Comparison of ENCODE assay signal across 11 mouse cellular contexts in the genomic region with DNA sequence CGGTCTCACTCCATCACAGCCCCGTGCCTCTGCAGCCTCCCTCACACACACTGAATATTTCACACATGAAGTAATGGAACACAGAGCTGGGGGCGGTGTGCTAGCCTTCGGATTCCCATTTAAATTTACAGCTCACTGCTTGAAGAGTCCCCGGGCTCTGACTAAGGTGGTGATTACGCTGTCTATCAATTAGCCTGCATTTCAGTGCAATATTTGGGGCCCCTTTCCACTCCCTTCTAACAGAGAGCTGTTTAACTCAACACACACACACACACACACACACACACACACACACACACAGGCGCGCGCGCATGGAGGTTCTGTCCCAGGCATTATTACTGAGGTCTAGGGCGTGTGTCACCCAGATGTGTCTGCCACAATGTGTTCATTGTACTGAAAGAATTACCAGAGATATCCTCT. TPM values are rescaled to one million over a fixed set of nuclear protein-coding genes. Genes with fewer than 3 reads are reported as not detected.
A peak's percentile ranks its signal among the peaks of the same experiment; 100 is the strongest.
DNase-seq lines count a peak whose midpoint lies in the region; ATAC-seq and TF ChIP-seq lines count a peak whose summit lies in the region.
"Had no signal": no experiment of that assay in that cellular context is flagged by ENCODE, and none has a peak within 500 bp of the region (broad histone marks: within the 10 kb centered on the region; RNA-seq: fewer than 3 reads in every experiment).

No protein-coding gene starts in this region.

- H3K9ac ChIP-seq in intestine, embryonic 14.5 days (ENCODE audit: low read length), result no peak overlapping the region
- no peak overlapping the region for H3K9ac ChIP-seq in intestine, postnatal 0 days (ENCODE audit: low read depth, low read length)
- no peak overlapping the region for H3K9ac ChIP-seq in forebrain, embryonic 16.5 days (replicated peaks; ENCODE audit: low read depth, low read length)
- no peak overlapping the region for H3K9ac ChIP-seq in limb, embryonic 13.5 days
- H3K9ac ChIP-seq: lung, embryonic 15.5 days had no signal

- no peak overlapping the region for H3K4me3 ChIP-seq in intestine, embryonic 14.5 days (ENCODE audit: low read depth, low read length)
- no peak overlapping the region for H3K4me3 ChIP-seq in intestine, postnatal 0 days (ENCODE audit: low read depth, low read length)
- H3K4me3 ChIP-seq in forebrain, embryonic 16.5 days (replicated peaks; ENCODE audit: low read length), result no peak overlapping the region
- 0 out of 2 replicates have a peak overlapping the region, but pooled peaks have one; percentile 7 for H3K4me3 ChIP-seq in limb, embryonic 13.5 days
- no peak overlapping the region for H3K4me3 ChIP-seq in gastrocnemius, adult 2 months
- H3K4me3 ChIP-seq: lung, embryonic 15.5 days had no signal

- H3K36me3 ChIP-seq in intestine, embryonic 14.5 days (ENCODE audit: control insufficient read depth, insufficient read depth, low read length), result no peaks in the 10 kb centered on the region
- H3K36me3 ChIP-seq in intestine, postnatal 0 days (ENCODE audit: control insufficient read depth, insufficient read depth), result no peaks in the 10 kb centered on the region
- H3K36me3 ChIP-seq in forebrain, embryonic 16.5 days (ENCODE audit: control insufficient read depth, insufficient read depth), result no peaks in the 10 kb centered on the region
- no peaks in the 10 kb centered on the region for H3K36me3 ChIP-seq in limb, embryonic 13.5 days
- H3K36me3 ChIP-seq: lung, embryonic 15.5 days had no signal

- peak; percentile 48 for DNase-seq in intestine, embryonic 14.5 days (ENCODE audit: low spot score)
- peak; percentile 67 for DNase-seq in brain, embryonic 14.5 days (ENCODE audit: low read depth)
- DNase-seq in gastrocnemius, adult 2 months, result no peak
- no peak for DNase-seq in gastrocnemius, postnatal 14 days
- DNase-seq: layer of hippocampus, postnatal 36 days; thymus, postnatal 14 days had no signal

- 0 out of 2 replicates have a peak, but pooled peaks have one; percentile 40 for ATAC-seq in intestine, embryonic 14.5 days (replicated peaks; ENCODE audit: low FRiP score, low TSS enrichment, low read depth)
- ATAC-seq in intestine, postnatal 0 days, result no peak
- ATAC-seq in forebrain, embryonic 16.5 days, result peak; percentile 79
- peak; percentile 96 for ATAC-seq in limb, embryonic 13.5 days (ENCODE audit: low FRiP score, low read depth)

- intact Hi-C loops in gastrocnemius, adult 2 months (cut with DNase I), result no loop called here
- intact Hi-C loops in gastrocnemius, postnatal 14 days (cut with DNase I; ENCODE audit: low total_unique reads), result no loop called here

- no peak for TF ChIP-seq CTCF in intestine, postnatal 0 days (IDR thresholded peaks at IDR 0.05; ENCODE audit: low read depth)
- no peak for TF ChIP-seq CTCF in brain, embryonic 14.5 days (IDR thresholded peaks at IDR 0.05; ENCODE audit: borderline replicate concordance, extremely low read depth, insufficient read depth, insufficient read length)
- TF ChIP-seq CTCF in gastrocnemius, adult 2 months (IDR thresholded peaks at IDR 0.05), result no peak

- no peak for TF ChIP-seq POLR2A in brain, embryonic 14.5 days (IDR thresholded peaks at IDR 0.05; ENCODE audit: borderline replicate concordance, extremely low read depth, insufficient read depth, insufficient read length, poor library complexity, severe bottlenecking)

- 70% methylated on average over 11 of the region's 11 CpGs for WGBS in intestine, embryonic 14.5 days
- WGBS in intestine, postnatal 0 days, result 66% methylated on average over 11 of the region's 11 CpGs
- WGBS in forebrain, embryonic 16.5 days, result 48% methylated on average over 11 of the region's 11 CpGs
- WGBS in limb, embryonic 13.5 days, result 31% methylated on average over 11 of the region's 11 CpGs

- H3K9me3 ChIP-seq in intestine, embryonic 14.5 days (ENCODE audit: control insufficient read depth, low read length), result no peaks in the 10 kb centered on the region
- no peaks in the 10 kb centered on the region for H3K9me3 ChIP-seq in intestine, postnatal 0 days (ENCODE audit: control insufficient read depth)
- no peaks in the 10 kb centered on the region for H3K9me3 ChIP-seq in forebrain, embryonic 16.5 days (ENCODE audit: control insufficient read depth, low read length)
- no peaks in the 10 kb centered on the region for H3K9me3 ChIP-seq in limb, embryonic 13.5 days
- H3K9me3 ChIP-seq: lung, embryonic 15.5 days had no signal

- H3K27me3 ChIP-seq in intestine, embryonic 14.5 days (replicated peaks; ENCODE audit: control insufficient read depth, insufficient read depth, low read length), result no peaks in the 10 kb centered on the region
- H3K27me3 ChIP-seq in intestine, postnatal 0 days (replicated peaks; ENCODE audit: control insufficient read depth, insufficient read depth, low read length), result no peaks in the 10 kb centered on the region
- no peaks in the 10 kb centered on the region for H3K27me3 ChIP-seq in forebrain, embryonic 16.5 days (replicated peaks; ENCODE audit: control insufficient read depth, insufficient read depth, low read length)
- no peaks in the 10 kb centered on the region for H3K27me3 ChIP-seq in limb, embryonic 13.5 days
- H3K27me3 ChIP-seq: lung, embryonic 15.5 days had no signal

- no peak overlapping the region for H3K4me2 ChIP-seq in intestine, embryonic 14.5 days (ENCODE audit: low read length)
- no peak overlapping the region for H3K4me2 ChIP-seq in intestine, postnatal 0 days (replicated peaks; ENCODE audit: low read depth)
- 0 out of 2 replicates have a peak overlapping the region, but pooled peaks have one; percentile 13 for H3K4me2 ChIP-seq in forebrain, embryonic 16.5 days (ENCODE audit: low read length)
- peak overlapping the region; percentile 42 for H3K4me2 ChIP-seq in limb, embryonic 13.5 days (replicated peaks)
- H3K4me2 ChIP-seq: lung, embryonic 15.5 days had no signal

- no peak overlapping the region for H3K27ac ChIP-seq in intestine, embryonic 14.5 days (ENCODE audit: low read depth)
- no peak overlapping the region for H3K27ac ChIP-seq in intestine, postnatal 0 days (ENCODE audit: low read depth, low read length)
- H3K27ac ChIP-seq in forebrain, embryonic 16.5 days (ENCODE audit: low read length), result no peak overlapping the region
- peak overlapping the region; percentile 65; the same call in 1 of the 2 replicates for H3K27ac ChIP-seq in limb, embryonic 13.5 days
- H3K27ac ChIP-seq in gastrocnemius, adult 2 months, result no peak overlapping the region
- H3K27ac ChIP-seq: lung, embryonic 15.5 days had no signal

- H3K4me1 ChIP-seq in intestine, embryonic 14.5 days (replicated peaks; ENCODE audit: control insufficient read depth, insufficient read depth, low read length), result no peaks in the 10 kb centered on the region
- H3K4me1 ChIP-seq in intestine, postnatal 0 days (replicated peaks; ENCODE audit: control insufficient read depth, insufficient read depth, low read length), result no peaks in the 10 kb centered on the region
- peaks cover 11% of the 10 kb centered on the region for H3K4me1 ChIP-seq in forebrain, embryonic 16.5 days (replicated peaks; ENCODE audit: control insufficient read depth, insufficient read depth, low read length)
- H3K4me1 ChIP-seq in limb, embryonic 13.5 days, result peaks cover 21% of the 10 kb centered on the region

RNA-seq across cellular contexts. Expression of gene Nckap5, which starts 31.2 kb away (rescaled TPM):
- polyA plus RNA-seq in intestine, embryonic 14.5 days (2014; fragmentation: Nextera tagmentation; extraction: Ambion mirVana), result 8.6 and 10.1 TPM in 2 replicates
- 12.3 and 14.9 TPM in 2 replicates for polyA plus RNA-seq in intestine, postnatal 0 days (2015; fragmentation: Nextera tagmentation; extraction: Ambion mirVana)
- polyA plus RNA-seq in brain, embryonic 14.5 days (2012; rRNA removed), result 11.7 and 13.9 TPM in 2 replicates
- polyA plus RNA-seq in forebrain, embryonic 16.5 days (2015; fragmentation: Nextera tagmentation; extraction: Ambion mirVana), result 27.2 and 27.8 TPM in 2 replicates
- polyA plus RNA-seq in limb, embryonic 13.5 days (2015; fragmentation: Nextera tagmentation; extraction: Ambion mirVana), result 12.2 and 13.5 TPM in 2 replicates
- 1 to 10 TPM in 1 of 2 experiments, under 1 TPM in 1; 0.82 to 1.6 TPM for total RNA-seq in gastrocnemius, adult 2 months (2021)
- total RNA-seq in gastrocnemius, postnatal 14 days (2021), result 1 to 10 TPM; 1.5 to 1.7 TPM
- total RNA-seq: hematopoietic stem cell, adult 5-6 weeks had no signal

Comparison
In these comparisons a context has a peak if more than half of its experiments do, and no peak if none do; other contexts are left out.
1. DNase-seq: peak in intestine, embryonic 14.5 days (single experiment) and brain, embryonic 14.5 days (single experiment); none in gastrocnemius, adult 2 months (single experiment) and gastrocnemius, postnatal 14 days (single experiment).
2. H3K4me2 ChIP-seq: peak in forebrain, embryonic 16.5 days (single experiment) and limb, embryonic 13.5 days (single experiment); none in intestine, embryonic 14.5 days (single experiment) and intestine, postnatal 0 days (single experiment).